12 mouse cellular contexts compared by ENCODE assay signal in the genomic region with DNA sequence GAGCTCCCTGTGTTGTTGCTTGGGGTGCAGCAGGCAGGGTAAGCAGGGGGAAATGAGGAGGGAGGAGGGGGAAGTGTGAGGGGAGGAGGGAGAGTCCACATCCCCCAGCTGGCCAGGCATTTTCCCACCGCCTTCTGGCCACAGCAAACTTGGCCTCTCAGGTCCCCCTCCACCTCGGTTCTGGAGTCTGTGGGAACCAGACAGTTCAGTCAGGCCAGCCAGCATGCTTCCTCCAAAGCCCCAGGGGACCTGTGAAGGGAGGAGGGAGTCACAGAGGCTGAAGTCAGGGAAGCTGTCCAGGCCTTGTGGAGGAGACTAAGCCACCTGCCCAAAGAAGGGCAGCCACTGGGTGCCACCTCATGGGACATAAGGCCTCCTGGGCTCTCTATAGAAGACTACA. TPM values are rescaled to one million over a fixed set of nuclear protein-coding genes. Genes with fewer than 3 reads are reported as not detected.
DNase-seq lines count a peak whose midpoint lies in the region; ATAC-seq and TF ChIP-seq lines count a peak whose summit lies in the region.
"Had no signal": no experiment of that assay in that cellular context is flagged by ENCODE, and none has a peak within 500 bp of the region (broad histone marks: within the 10 kb centered on the region; RNA-seq: fewer than 3 reads in every experiment).

No protein-coding gene starts in this region.

- H3K27ac ChIP-seq in forebrain, embryonic 10.5 days: peak overlapping the region; percentile 51
- no peak overlapping the region for H3K27ac ChIP-seq in forebrain, embryonic 16.5 days (ENCODE audit: low read length)
- peak overlapping the region; percentile 51 for H3K27ac ChIP-seq in testis, adult 2 months (ENCODE audit: control insufficient read depth, insufficient read depth, low read depth, low read length)
- H3K27ac ChIP-seq in intestine, embryonic 16.5 days (ENCODE audit: low read length): no peak overlapping the region; the same call in 1 of the 2 replicates
- H3K27ac ChIP-seq: liver, embryonic 14.5 days had no signal

- peaks cover 53% of the 10 kb centered on the region for H3K4me1 ChIP-seq in forebrain, embryonic 10.5 days
- no peaks in the 10 kb centered on the region for H3K4me1 ChIP-seq in forebrain, embryonic 16.5 days (replicated peaks; ENCODE audit: control insufficient read depth, insufficient read depth, low read length)
- H3K4me1 ChIP-seq in testis, adult 2 months (ENCODE audit: control insufficient read depth, insufficient read depth, low read length): peaks cover 22% of the 10 kb centered on the region
- H3K4me1 ChIP-seq in intestine, embryonic 16.5 days (ENCODE audit: control insufficient read depth, insufficient read depth, low read length): peaks cover 5% of the 10 kb centered on the region; the same call in 1 of the 2 replicates

- DNase-seq in forebrain, embryonic 10.5 days (ENCODE audit: extremely low spot score, low spot score): no peak
- DNase-seq in testis, postnatal 14 days (ENCODE audit: low spot score): no peak
- DNase-seq in adrenal gland, adult 18-20 months (ENCODE audit: low spot score in 2 of 2): no peak
- no peak for DNase-seq in left cerebral cortex, adult 8-10 months (ENCODE audit: low spot score in 2 of 2)

- ATAC-seq in forebrain, embryonic 16.5 days: no peak
- no peak for ATAC-seq in intestine, embryonic 16.5 days
- no peak for ATAC-seq in megakaryocyte-erythroid progenitor cell, adult 5-6 weeks (replicated peaks; ENCODE audit: low FRiP score, low TSS enrichment, poor library complexity, severe bottlenecking)

- no peaks in the 10 kb centered on the region for H3K36me3 ChIP-seq in forebrain, embryonic 10.5 days (replicated peaks)
- no peaks in the 10 kb centered on the region for H3K36me3 ChIP-seq in forebrain, embryonic 16.5 days (ENCODE audit: control insufficient read depth, insufficient read depth)
- H3K36me3 ChIP-seq in testis, adult 2 months (ENCODE audit: control insufficient read depth, insufficient read depth, low read length): no peaks in the 10 kb centered on the region
- no peaks in the 10 kb centered on the region for H3K36me3 ChIP-seq in intestine, embryonic 16.5 days (ENCODE audit: control insufficient read depth, insufficient read depth, low read length)

- H3K27me3 ChIP-seq in forebrain, embryonic 10.5 days (ENCODE audit: poor library complexity, severe bottlenecking): peaks cover 27% of the 10 kb centered on the region
- no peaks in the 10 kb centered on the region for H3K27me3 ChIP-seq in forebrain, embryonic 16.5 days (replicated peaks; ENCODE audit: control insufficient read depth, insufficient read depth, low read length)
- H3K27me3 ChIP-seq in testis, adult 2 months (ENCODE audit: control insufficient read depth, insufficient read depth, low read length): no peaks in the 10 kb centered on the region
- no peaks in the 10 kb centered on the region for H3K27me3 ChIP-seq in intestine, embryonic 16.5 days (replicated peaks; ENCODE audit: control insufficient read depth, insufficient read depth, low read length)

- no peak for TF ChIP-seq CTCF in testis, adult 2 months (IDR thresholded peaks at IDR 0.05; ENCODE audit: control insufficient read depth, insufficient read depth, insufficient replicate concordance, low read depth, low read length)

- WGBS in forebrain, embryonic 10.5 days: 36% methylated on average over 2 of the region's 2 CpGs
- 40% methylated on average over 2 of the region's 2 CpGs for WGBS in forebrain, embryonic 16.5 days
- 26% methylated on average over 2 of the region's 2 CpGs for WGBS in intestine, embryonic 16.5 days

- H3K9ac ChIP-seq in forebrain, embryonic 16.5 days (replicated peaks; ENCODE audit: low read depth, low read length): no peak overlapping the region
- peak overlapping the region; percentile 2; the same call in 1 of the 2 replicates for H3K9ac ChIP-seq in intestine, embryonic 16.5 days (ENCODE audit: low read depth, low read length)
- H3K9ac ChIP-seq: liver, embryonic 14.5 days had no signal

- no peaks in the 10 kb centered on the region for H3K9me3 ChIP-seq in forebrain, embryonic 10.5 days
- no peaks in the 10 kb centered on the region for H3K9me3 ChIP-seq in forebrain, embryonic 16.5 days (ENCODE audit: control insufficient read depth, low read length)
- H3K9me3 ChIP-seq in intestine, embryonic 16.5 days (ENCODE audit: control insufficient read depth, low read length): no peaks in the 10 kb centered on the region

- TF ChIP-seq POLR2A in testis, adult 2 months (IDR thresholded peaks at IDR 0.05; ENCODE audit: control insufficient read depth, low read depth, low read length): no peak

- no peak overlapping the region for H3K4me2 ChIP-seq in forebrain, embryonic 16.5 days (ENCODE audit: low read length)
- H3K4me2 ChIP-seq in intestine, embryonic 16.5 days (ENCODE audit: low read depth, low read length): no peak overlapping the region

- no peak overlapping the region for H3K4me3 ChIP-seq in forebrain, embryonic 10.5 days
- no peak overlapping the region for H3K4me3 ChIP-seq in forebrain, embryonic 16.5 days (replicated peaks; ENCODE audit: low read length)
- H3K4me3 ChIP-seq in testis, adult 2 months (ENCODE audit: control insufficient read depth, low read depth, low read length): peak overlapping the region; percentile 16
- H3K4me3 ChIP-seq in intestine, embryonic 16.5 days (ENCODE audit: low read length): no peak overlapping the region

RNA-seq across cellular contexts. Expression of gene Foxs1, which starts 2.7 kb away (rescaled TPM):
- polyA plus RNA-seq in forebrain, embryonic 10.5 days (2016; fragmentation: Nextera tagmentation; extraction: Ambion mirVana): 0.34 and 0.60 TPM in 2 replicates
- 3.6 and 3.7 TPM in 2 replicates for polyA plus RNA-seq in forebrain, embryonic 16.5 days (2015; fragmentation: Nextera tagmentation; extraction: Ambion mirVana)
- 4.1 and 4.3 TPM in 2 replicates for polyA plus RNA-seq in testis, adult 2 months (2012; rRNA removed)
- 2.8 and 3.7 TPM in 2 replicates for polyA plus RNA-seq in intestine, embryonic 16.5 days (2015; fragmentation: Nextera tagmentation; extraction: Ambion mirVana)
- 1 to 10 TPM; 2.3 to 3.5 TPM for total RNA-seq in adrenal gland, adult 18-20 months (2021)
- not detected in 2 replicates for total RNA-seq in megakaryocyte-erythroid progenitor cell, adult 5-6 weeks (2014; fragmentation: Nextera tagmentation)
- not detected in 2 replicates for total RNA-seq in megakaryocyte-erythroid progenitor cell, adult 5-6 weeks (2017)
- total RNA-seq in left cerebral cortex, adult 8-10 months (2022): under 1 TPM in 3 of 4 experiments, not detected in 1; 0.34 to 0.88 (median 0.74) TPM
- total RNA-seq: common myeloid progenitor, adult 5-6 weeks had no signal

RNA-seq across cellular contexts. Expression of gene Mylk2, which starts 19.1 kb away (rescaled TPM):
- 0.06 and 0.12 TPM in 2 replicates for polyA plus RNA-seq in forebrain, embryonic 10.5 days (2016; fragmentation: Nextera tagmentation; extraction: Ambion mirVana)
- polyA plus RNA-seq in forebrain, embryonic 16.5 days (2015; fragmentation: Nextera tagmentation; extraction: Ambion mirVana): not detected in 2 replicates
- polyA plus RNA-seq in testis, adult 2 months (2012; rRNA removed): 0.04 TPM in 1 of 2 replicates, not detected in the other
- 0.12 TPM in 1 of 2 replicates, not detected in the other for polyA plus RNA-seq in intestine, embryonic 16.5 days (2015; fragmentation: Nextera tagmentation; extraction: Ambion mirVana)
- not detected for total RNA-seq in adrenal gland, adult 18-20 months (2021)
- not detected in 2 replicates for total RNA-seq in megakaryocyte-erythroid progenitor cell, adult 5-6 weeks (2014; fragmentation: Nextera tagmentation)
- total RNA-seq in megakaryocyte-erythroid progenitor cell, adult 5-6 weeks (2017): not detected in 2 replicates
- under 1 TPM in 3 of 4 experiments, not detected in 1; 0.19 to 0.39 (median 0.21) TPM for total RNA-seq in left cerebral cortex, adult 8-10 months (2022)
- total RNA-seq: common myeloid progenitor, adult 5-6 weeks had no signal
- polyA plus RNA-seq: brain, embryonic 14.5 days; liver, embryonic 14.5 days; small intestine, adult 2 months had no signal

RNA-seq across cellular contexts. Expression of gene Dusp15, which starts 21.2 kb away (rescaled TPM):
- 0.42 and 0.95 TPM in 2 replicates for polyA plus RNA-seq in forebrain, embryonic 10.5 days (2016; fragmentation: Nextera tagmentation; extraction: Ambion mirVana)
- 6.0 and 8.6 TPM in 2 replicates for polyA plus RNA-seq in forebrain, embryonic 16.5 days (2015; fragmentation: Nextera tagmentation; extraction: Ambion mirVana)
- polyA plus RNA-seq in testis, adult 2 months (2012; rRNA removed): 151 and 166 TPM in 2 replicates
- polyA plus RNA-seq in intestine, embryonic 16.5 days (2015; fragmentation: Nextera tagmentation; extraction: Ambion mirVana): 0.13 and 0.27 TPM in 2 replicates
- total RNA-seq in adrenal gland, adult 18-20 months (2021): 1 to 10 TPM; 1.2 to 2.6 TPM
- total RNA-seq in megakaryocyte-erythroid progenitor cell, adult 5-6 weeks (2014; fragmentation: Nextera tagmentation): not detected in 2 replicates
- total RNA-seq in megakaryocyte-erythroid progenitor cell, adult 5-6 weeks (2017): not detected in 2 replicates
- total RNA-seq in left cerebral cortex, adult 8-10 months (2022): 10 to 100 TPM; 16.2 to 22.7 (median 21.1) TPM
- total RNA-seq: common myeloid progenitor, adult 5-6 weeks had no signal
- polyA plus RNA-seq: small intestine, adult 2 months had no signal

RNA-seq across cellular contexts. Expression of gene Ttll9, which starts 32.0 kb away (rescaled TPM):
- 1.3 and 1.6 TPM in 2 replicates for polyA plus RNA-seq in forebrain, embryonic 10.5 days (2016; fragmentation: Nextera tagmentation; extraction: Ambion mirVana)
- polyA plus RNA-seq in forebrain, embryonic 16.5 days (2015; fragmentation: Nextera tagmentation; extraction: Ambion mirVana): 2.1 and 3.5 TPM in 2 replicates
- 203 and 218 TPM in 2 replicates for polyA plus RNA-seq in testis, adult 2 months (2012; rRNA removed)
- 0.16 and 0.18 TPM in 2 replicates for polyA plus RNA-seq in intestine, embryonic 16.5 days (2015; fragmentation: Nextera tagmentation; extraction: Ambion mirVana)
- under 1 TPM; 0.16 to 0.60 TPM for total RNA-seq in adrenal gland, adult 18-20 months (2021)
- not detected in 2 replicates for total RNA-seq in megakaryocyte-erythroid progenitor cell, adult 5-6 weeks (2014; fragmentation: Nextera tagmentation)
- total RNA-seq in megakaryocyte-erythroid progenitor cell, adult 5-6 weeks (2017): not detected in 2 replicates
- total RNA-seq in left cerebral cortex, adult 8-10 months (2022): 1 to 10 TPM; 1.2 to 3.3 (median 2.3) TPM
- polyA plus RNA-seq: small intestine, adult 2 months had no signal

Comparison
In these comparisons a context has a peak if more than half of its experiments do, and no peak if none do; other contexts are left out.
1. H3K27ac ChIP-seq: peak in forebrain, embryonic 10.5 days (single experiment) and testis, adult 2 months (single experiment); none in forebrain, embryonic 16.5 days (single experiment) and intestine, embryonic 16.5 days (single experiment).
2. RNA of gene Dusp15, which starts 21.2 kb away (polyA plus RNA-seq): 151 to 166 TPM in testis, adult 2 months; 6.0 to 8.6 TPM in forebrain, embryonic 16.5 days, 0.42 to 0.95 TPM in forebrain, embryonic 10.5 days and 0.13 to 0.27 TPM in intestine, embryonic 16.5 days; every median in the first group is over 10 times any median in the second.